Mouse (Mus musculus) embryonic facial prominence, embryonic 13.5 days (tissue): Measurements from ENCODE around the gene Ccdc88b. TPM values are rescaled to one million over a fixed set of nuclear protein-coding genes. Genes with fewer than 3 reads are reported as not detected.
"Not testable (repeated sequence)": the region's sequence is repeated elsewhere in the genome, so short reads cannot be mapped to it uniquely, and the experiment has no call there.

ENCODE experiments used
- ATAC-seq: fragments of 200-750 bp; cut with Nextera tagmentation; 2 replicates; pipeline ENCODE4 v1.8.0; 2017; ENCODE audit warnings: low read depth; ENCODE audit not compliant: insufficient number of reproducible peaks, insufficient read depth, low FRiP score, low TSS enrichment
- H3K27ac ChIP-seq: fragments of 300-500 bp; sonication (generic); 2 replicates; pipeline ENCODE4 v1.5.1; 2015; ENCODE audit warnings: moderate library complexity, mild to moderate bottlenecking, inconsistent platforms
- H3K27me3 ChIP-seq: fragments of 300-500 bp; sonication (generic); 2 replicates; pipeline ENCODE4 v1.6.1; 2015; ENCODE audit warnings: mild to moderate bottlenecking, inconsistent platforms
- H3K36me3 ChIP-seq: fragments of 300-500 bp; sonication (generic); 2 replicates; pipeline ENCODE4 v1.6.1; 2015; ENCODE audit warnings: mild to moderate bottlenecking, inconsistent platforms
- H3K4me1 ChIP-seq: fragments of 300-500 bp; sonication (generic); 2 replicates; pipeline ENCODE4 v1.6.1; 2015; ENCODE audit warnings: inconsistent platforms
- H3K4me2 ChIP-seq: fragments of 300-500 bp; sonication (generic); 2 replicates; pipeline ENCODE4 v1.6.1; 2015; ENCODE audit warnings: moderate library complexity, mild to moderate bottlenecking, inconsistent platforms
- H3K4me3 ChIP-seq: fragments of 300-500 bp; sonication (generic); 2 replicates; pipeline ENCODE4 v1.5.1; 2015; ENCODE audit warnings: mild to moderate bottlenecking, inconsistent platforms
- H3K9ac ChIP-seq: fragments of 300-500 bp; sonication (generic); 2 replicates; pipeline ENCODE4 v1.6.1; 2015; ENCODE audit warnings: mild to moderate bottlenecking, inconsistent platforms
- H3K9me3 ChIP-seq: fragments of 300-500 bp; sonication (generic); 2 replicates; pipeline ENCODE4 v1.6.1; 2016; ENCODE audit warnings: inconsistent platforms
- WGBS: fragments of 180-500 bp; shearing (Covaris S2); methylation state at CpG from one replicate; pipeline ENCODE4 v1.1.7; 2015; ENCODE audit warnings: mixed read lengths; 5-methylcytosine and 5-hydroxymethylcytosine counted together
- polyA plus RNA-seq: library from polyadenylated mRNA; unstranded; fragments of >200 nt; fragmentation: Nextera tagmentation; extraction: Ambion mirVana; gene quantifications from 2 replicates; pipeline ENCODE4 v1.2.1, GENCODE M21; 2015

Ccdc88b gene
- polyA plus RNA-seq, result 0.25 and 0.88 TPM in 2 replicates

DNA sequence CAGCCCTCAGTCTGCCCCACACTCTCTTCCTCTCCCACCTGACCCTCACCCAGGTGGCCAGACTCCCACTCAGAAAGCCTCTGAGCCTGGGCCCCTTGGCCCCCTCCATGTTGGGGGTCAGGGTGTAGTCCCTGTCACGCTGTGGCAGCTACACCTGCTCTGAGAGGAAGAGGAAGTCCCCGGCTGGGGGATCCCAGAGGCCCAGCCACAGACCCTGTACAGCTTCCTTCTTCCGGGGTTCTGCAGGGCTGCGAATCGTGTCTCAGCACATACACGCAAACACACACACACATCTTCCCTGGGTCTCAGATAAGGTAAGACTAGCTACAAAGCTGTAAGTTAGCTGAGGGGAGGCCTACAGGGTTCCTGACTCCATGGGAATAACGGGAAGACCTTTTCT is at the start of gene Ccdc88b:
Gene Ccdc88b (minus strand): TSS at position 181 of the 400 bp plus-strand sequence.
- no peaks in the 10 kb centered on the region for H3K36me3 ChIP-seq
- no peak within 1 kb of the TSS for H3K27ac ChIP-seq
- WGBS, result 72% methylated on average over 7 of the region's 7 CpGs
- ATAC-seq, result no peak
- H3K4me1 ChIP-seq, result peaks cover 8% of the 10 kb centered on the region
- no peak within 1 kb of the TSS for H3K4me3 ChIP-seq
- H3K9me3 ChIP-seq, result no peaks in the 10 kb centered on the region
- no peak within 1 kb of the TSS for H3K9ac ChIP-seq
- H3K4me2 ChIP-seq, result no peak within 1 kb of the TSS
- peaks cover 20% of the 10 kb centered on the region for H3K27me3 ChIP-seq

DNA sequence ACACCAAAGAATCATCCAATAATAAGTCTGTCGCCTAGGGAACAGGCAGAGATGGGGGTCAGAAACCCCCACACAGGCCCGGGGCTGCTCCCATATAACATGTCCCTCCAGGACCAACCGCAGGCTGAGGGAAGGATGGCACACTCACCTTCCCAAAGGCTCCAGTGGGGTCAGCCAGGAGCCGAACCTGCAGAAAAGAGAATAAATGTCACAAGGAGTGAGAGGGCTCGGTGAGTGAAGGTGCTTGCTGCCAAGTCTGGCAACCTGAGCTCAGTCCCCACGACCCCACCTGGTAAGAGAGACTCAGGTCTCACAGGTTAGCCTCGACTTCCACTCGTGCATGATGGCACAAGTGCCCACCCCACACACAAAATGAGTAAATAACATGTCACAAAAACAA is 49.1 kb upstream of the Ccdc88b start:
- Histone ChIP-seq H3K4me2 (no peak overlapping the region), H3K9ac (peak overlapping the region; percentile 78; the same call in 1 of the 2 replicates), H3K4me1 (peaks cover 28% of the 10 kb centered on the region), H3K27me3 (no peaks in the 10 kb centered on the region), H3K9me3 (no peaks in the 10 kb centered on the region), H3K27ac (no peak overlapping the region), H3K4me3 (no peak overlapping the region), H3K36me3 (peaks cover 48% of the 10 kb centered on the region)
- no peak for ATAC-seq
- 93% methylated on average over 8 of the region's 8 CpGs for WGBS

- ATAC-seq, result no peak
- Histone ChIP-seq H3K4me3 (no peak overlapping the region), H3K9me3 (no peaks in the 10 kb centered on the region), H3K9ac (no peak overlapping the region), H3K4me1 (peaks cover 22% of the 10 kb centered on the region), H3K4me2 (no peak overlapping the region), H3K27ac (no peak overlapping the region), H3K36me3 (peaks cover 40% of the 10 kb centered on the region), H3K27me3 (no peaks in the 10 kb centered on the region)
- 81% methylated on average over 3 of the region's 3 CpGs for WGBS
Observed at GRCm38 (mm10) chr19:6906199-6906598, 48.2 kb upstream of the Ccdc88b start.

DNA sequence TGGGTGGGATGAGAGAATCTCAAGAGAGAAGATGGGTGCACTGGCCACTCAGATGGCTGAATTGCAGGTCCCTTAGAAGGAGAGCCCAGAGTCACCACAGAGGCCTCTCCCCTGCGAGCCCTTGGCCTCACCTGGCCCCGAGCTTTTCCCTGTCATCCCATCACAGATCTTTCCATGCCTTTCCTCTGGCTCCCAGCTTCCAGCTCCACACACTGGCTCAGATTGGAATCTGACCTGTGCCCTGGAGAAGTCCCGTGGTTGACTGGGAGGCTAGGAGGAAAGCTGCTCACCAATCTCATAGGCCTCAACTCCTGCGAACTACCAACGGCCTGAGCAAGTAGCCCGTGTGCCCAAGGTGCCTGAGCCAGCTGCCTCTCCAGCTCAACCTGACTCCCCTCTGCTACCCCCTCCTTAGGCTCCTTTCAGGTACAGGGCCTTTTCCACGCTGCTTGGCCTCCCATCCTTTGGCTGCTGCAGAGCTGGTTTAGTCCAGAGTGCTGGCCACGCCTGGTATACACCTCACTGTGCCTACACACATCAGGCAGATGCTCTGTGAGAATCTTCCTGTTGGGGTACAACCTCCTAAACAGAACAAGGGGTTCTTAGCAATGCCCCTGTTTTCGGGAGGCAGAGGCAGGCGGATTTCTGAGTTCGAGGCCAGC is 47.6 kb upstream of the Ccdc88b start:
- H3K4me2 ChIP-seq, result no peak overlapping the region
- H3K9me3 ChIP-seq, result no peaks in the 10 kb centered on the region
- H3K4me1 ChIP-seq, result peaks cover 18% of the 10 kb centered on the region
- H3K4me3 ChIP-seq, result no peak overlapping the region; the same call in 1 of the 2 replicates
- H3K9ac ChIP-seq, result peak overlapping the region; percentile 27; the same call in 1 of the 2 replicates
- no peak overlapping the region for H3K27ac ChIP-seq
- ATAC-seq, result no peak
- no peaks in the 10 kb centered on the region for H3K27me3 ChIP-seq
- peaks cover 37% of the 10 kb centered on the region for H3K36me3 ChIP-seq
- WGBS, result 91% methylated on average over 11 of the region's 11 CpGs

DNA sequence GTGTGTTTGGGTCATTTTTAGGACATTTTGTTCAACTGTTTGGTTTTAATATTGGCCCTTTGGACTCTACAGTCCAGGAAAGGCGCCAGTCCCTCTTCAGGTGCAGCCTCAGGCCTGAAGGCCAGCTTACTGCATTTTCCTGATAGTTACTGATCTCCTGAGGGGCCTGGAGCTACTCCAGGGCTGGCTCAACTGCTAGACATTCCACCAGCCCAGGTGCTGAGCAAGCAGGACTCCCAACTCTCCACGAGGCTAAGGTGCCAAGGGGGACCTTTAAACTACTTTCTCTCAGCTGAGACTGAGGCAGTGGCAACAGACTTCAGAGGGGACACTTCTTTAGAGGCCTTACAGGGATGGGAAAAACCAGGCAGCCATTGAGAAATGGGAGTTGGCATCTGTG is 46.8 kb upstream of the Ccdc88b start:
- no peaks in the 10 kb centered on the region for H3K9me3 ChIP-seq
- no peak for ATAC-seq
- no peak overlapping the region for H3K4me3 ChIP-seq
- H3K27ac ChIP-seq, result no peak overlapping the region
- no peaks in the 10 kb centered on the region for H3K27me3 ChIP-seq
- no peak overlapping the region for H3K4me2 ChIP-seq
- 77% methylated on average over 2 of the region's 2 CpGs for WGBS
- peaks cover 18% of the 10 kb centered on the region for H3K4me1 ChIP-seq
- peaks cover 37% of the 10 kb centered on the region for H3K36me3 ChIP-seq
- H3K9ac ChIP-seq, result no peak overlapping the region

DNA sequence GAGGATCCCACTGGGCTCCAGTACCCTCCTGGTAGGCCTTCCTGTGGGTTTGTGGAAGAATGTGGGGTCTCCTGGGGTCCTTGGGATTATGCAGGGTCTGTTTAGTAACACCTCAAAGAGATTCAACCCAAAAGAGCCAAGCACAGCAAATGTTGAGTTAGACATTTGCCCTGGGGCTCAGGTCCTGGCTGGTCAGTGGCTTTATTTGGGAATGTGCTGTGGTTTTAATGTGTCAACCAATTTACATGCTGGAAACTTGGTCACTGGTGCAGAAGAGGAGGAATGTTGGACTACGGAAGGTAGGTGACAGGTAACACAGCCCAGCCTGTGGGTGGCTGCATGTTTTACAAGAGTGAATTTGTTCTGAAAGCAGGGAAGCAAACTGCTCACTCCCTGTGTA is 45.0 kb upstream of the Ccdc88b start:
- H3K27me3 ChIP-seq, result no peaks in the 10 kb centered on the region
- H3K36me3 ChIP-seq, result peaks cover 37% of the 10 kb centered on the region
- H3K4me1 ChIP-seq, result peaks cover 10% of the 10 kb centered on the region
- no peak overlapping the region for H3K4me3 ChIP-seq
- no peaks in the 10 kb centered on the region for H3K9me3 ChIP-seq
- 88% methylated on average over 1 of the region's 1 CpGs for WGBS
- no peak for ATAC-seq
- H3K9ac ChIP-seq, result no peak overlapping the region
- no peak overlapping the region for H3K27ac ChIP-seq
- H3K4me2 ChIP-seq, result no peak overlapping the region

GRCm38 (mm10) chr19:6899641-6900040 is 41.6 kb upstream of the Ccdc88b start:
- H3K27ac ChIP-seq, result no peak overlapping the region
- H3K4me3 ChIP-seq, result no peak overlapping the region
- H3K9me3 ChIP-seq, result peaks cover 6% of the 10 kb centered on the region; the same call in 1 of the 2 replicates
- H3K9ac ChIP-seq, result no peak overlapping the region
- ATAC-seq, result no peak
- no peaks in the 10 kb centered on the region for H3K27me3 ChIP-seq
- no peaks in the 10 kb centered on the region for H3K4me1 ChIP-seq
- H3K36me3 ChIP-seq, result peaks cover 8% of the 10 kb centered on the region; the same call in 1 of the 2 replicates
- WGBS, result 86% methylated on average over 4 of the region's 4 CpGs
- H3K4me2 ChIP-seq, result no peak overlapping the region

GRCm38 (mm10) chr19:6895608-6896305 is 37.7 kb upstream of the Ccdc88b start:
- H3K4me3 ChIP-seq, H3K4me1 ChIP-seq, H3K27ac ChIP-seq, H3K36me3 ChIP-seq, H3K27me3 ChIP-seq, H3K4me2 ChIP-seq, ATAC-seq, H3K9ac ChIP-seq, H3K9me3 ChIP-seq: not testable (repeated sequence)
- WGBS, result 82% methylated on average over 18 of the region's 18 CpGs

DNA sequence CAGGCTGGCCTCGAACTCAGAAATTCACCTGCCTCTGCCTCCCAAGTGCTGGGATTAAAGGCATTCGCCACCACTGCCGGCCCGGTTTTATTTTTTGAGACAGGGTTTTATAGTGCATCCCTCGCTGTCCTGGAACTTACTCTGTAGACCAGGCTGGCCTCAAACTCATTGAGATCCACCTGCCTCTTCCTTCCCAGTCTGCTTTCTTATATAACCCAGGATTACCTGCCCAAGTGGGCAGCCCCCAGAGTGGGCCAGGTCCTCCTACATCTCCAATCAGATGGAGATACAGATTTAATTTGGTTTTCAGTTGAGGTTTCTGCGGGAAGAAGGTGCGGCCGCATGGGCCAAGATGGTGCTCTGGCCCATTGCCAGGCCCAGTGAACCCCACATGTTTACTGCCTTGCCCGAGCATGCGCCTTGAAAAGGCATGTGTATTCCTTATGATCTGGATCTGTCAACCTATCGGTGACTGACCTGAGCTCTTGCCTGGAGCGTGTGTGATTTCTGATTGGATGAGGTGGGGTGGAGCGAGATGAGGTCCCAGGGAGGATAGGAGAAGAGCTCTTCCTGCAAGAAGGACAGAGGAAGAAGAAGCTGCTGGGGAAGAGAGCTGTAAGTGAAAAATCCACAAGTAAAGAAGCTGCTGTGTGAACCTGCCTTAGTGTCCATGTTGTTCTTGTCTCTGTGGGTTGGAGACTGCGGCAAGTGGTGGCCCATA is 35.9 kb upstream of the Ccdc88b start:
- Histone ChIP-seq H3K27ac (no peak overlapping the region), H3K9ac (no peak overlapping the region), H3K4me1 (no peaks in the 10 kb centered on the region), H3K36me3 (no peaks in the 10 kb centered on the region), H3K27me3 (no peaks in the 10 kb centered on the region), H3K9me3 (peaks cover 6% of the 10 kb centered on the region; the same call in 1 of the 2 replicates), H3K4me3 (no peak overlapping the region), H3K4me2 (no peak overlapping the region)
- 90% methylated on average over 14 of the region's 14 CpGs for WGBS
- ATAC-seq, result no peak

GRCm38 (mm10) chr19:6892512-6892911 is 34.5 kb upstream of the Ccdc88b start:
- no peak overlapping the region for H3K4me2 ChIP-seq
- no peaks in the 10 kb centered on the region for H3K4me1 ChIP-seq
- peaks cover 6% of the 10 kb centered on the region; the same call in 1 of the 2 replicates for H3K9me3 ChIP-seq
- H3K27ac ChIP-seq, result no peak overlapping the region
- H3K4me3 ChIP-seq, result no peak overlapping the region
- H3K27me3 ChIP-seq, result no peaks in the 10 kb centered on the region
- no peaks in the 10 kb centered on the region for H3K36me3 ChIP-seq
- ATAC-seq, result no peak
- WGBS, result 54% methylated on average over 4 of the region's 4 CpGs
- H3K9ac ChIP-seq, result no peak overlapping the region

DNA sequence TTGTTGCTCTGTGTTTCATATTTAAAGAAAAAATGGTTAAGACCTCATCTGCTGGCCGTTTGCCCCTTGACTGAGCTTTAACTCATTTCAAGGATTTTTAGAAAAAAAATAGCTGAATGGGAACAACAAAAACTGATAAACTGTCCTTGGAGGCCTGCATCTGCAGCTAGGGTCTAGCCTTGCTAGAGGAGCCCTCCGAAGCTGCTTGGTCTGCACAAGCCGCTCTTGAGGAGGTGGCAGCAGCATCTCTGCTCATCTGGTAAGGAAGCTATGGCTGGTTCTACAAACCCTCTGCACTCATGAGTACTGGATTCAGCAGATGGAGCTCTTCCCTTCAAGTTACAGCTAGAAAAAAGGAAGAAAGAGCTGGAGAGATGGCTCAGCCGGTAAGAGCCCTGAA is 20.0 kb upstream of the Ccdc88b start:
- Histone ChIP-seq H3K27me3 (no peaks in the 10 kb centered on the region), H3K4me1 (no peaks in the 10 kb centered on the region), H3K36me3 (no peaks in the 10 kb centered on the region), H3K27ac (no peak overlapping the region), H3K9ac (no peak overlapping the region), H3K4me3 (no peak overlapping the region), H3K9me3 (peaks cover 10% of the 10 kb centered on the region), H3K4me2 (no peak overlapping the region)
- WGBS, result 84% methylated on average over 4 of the region's 4 CpGs
- ATAC-seq, result no peak
